Mouse (Mus musculus): ENCODE measurements around the gene Map3k12.

The Map3k12 gene

DNA sequence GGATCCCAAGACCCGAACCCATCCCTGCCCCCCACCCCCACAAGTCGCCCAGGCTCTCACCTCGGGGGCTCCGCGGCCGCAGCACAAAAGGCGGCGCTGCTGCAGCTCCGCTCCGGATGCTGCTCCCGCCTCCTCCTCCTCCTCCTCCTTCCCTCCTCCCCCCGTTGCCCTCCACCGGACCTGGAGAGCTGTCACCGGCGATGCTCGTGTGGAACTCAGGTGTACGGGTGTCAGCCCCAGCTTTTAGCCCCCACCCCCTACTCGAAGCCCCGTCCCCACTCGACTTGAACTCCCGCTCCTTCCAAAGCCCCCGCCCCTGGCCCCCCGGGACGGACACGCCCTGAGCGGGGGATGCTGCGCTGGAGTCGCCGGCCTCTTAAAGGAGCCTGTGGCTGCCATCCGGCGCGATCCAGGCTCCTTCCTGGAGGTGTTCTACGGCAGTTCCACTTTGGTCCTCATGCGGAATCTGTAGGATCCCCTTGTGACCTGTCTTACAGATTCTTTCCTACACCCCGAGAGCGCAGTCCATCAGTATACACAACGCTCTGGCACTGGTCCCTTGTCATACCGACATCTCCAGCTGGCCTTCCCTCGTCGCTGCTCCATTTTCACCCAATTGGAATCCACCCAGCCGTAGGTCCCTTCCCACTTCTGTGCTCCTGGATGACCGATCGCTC lies at the start of gene Map3k12:
Map3k12 (minus strand) TSS at position 337 of the 677 bp plus-strand sequence.
- peak; percentile 73 for DNase-seq

DNA sequence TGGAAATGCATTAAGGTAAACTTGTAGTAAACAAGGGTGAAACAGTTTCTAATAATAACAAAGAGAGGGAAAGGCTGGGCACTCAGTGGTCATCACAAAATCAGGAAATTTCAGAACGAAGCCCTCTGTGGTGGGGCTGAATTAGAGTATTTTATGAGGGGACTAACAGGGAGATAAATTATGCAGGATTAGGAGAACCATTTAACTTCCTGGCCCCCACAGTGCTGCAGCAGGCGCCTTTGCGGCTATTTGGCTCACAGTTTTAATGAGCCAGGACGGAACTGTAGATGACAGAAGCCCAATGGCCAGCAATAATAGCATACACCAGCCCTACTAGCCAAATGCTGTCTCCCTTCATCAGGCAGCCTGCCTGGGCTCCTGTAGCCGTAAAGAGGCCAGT lies 46.8 kb upstream of the Map3k12 start:
- no peak for DNase-seq

DNA sequence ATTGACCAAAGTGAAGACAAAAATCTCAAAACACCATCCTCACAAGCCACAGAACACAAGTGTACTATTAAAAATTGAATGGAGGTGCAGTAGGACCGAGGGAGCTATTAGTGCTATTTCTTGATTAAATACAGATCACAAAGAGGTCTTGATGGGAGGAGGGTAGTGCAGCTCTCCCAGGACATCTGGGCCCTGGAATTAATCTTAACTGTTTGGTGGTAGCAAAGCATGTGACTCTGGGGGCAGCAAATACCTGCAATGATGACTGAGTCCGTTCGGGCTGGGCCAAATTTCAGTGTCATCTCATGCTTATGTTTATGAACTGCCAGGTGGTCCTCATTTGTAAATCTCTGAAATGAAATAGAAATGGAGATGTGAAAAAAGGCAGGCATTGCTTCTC lies 46.2 kb upstream of the Map3k12 start:
- no peak for DNase-seq

DNA sequence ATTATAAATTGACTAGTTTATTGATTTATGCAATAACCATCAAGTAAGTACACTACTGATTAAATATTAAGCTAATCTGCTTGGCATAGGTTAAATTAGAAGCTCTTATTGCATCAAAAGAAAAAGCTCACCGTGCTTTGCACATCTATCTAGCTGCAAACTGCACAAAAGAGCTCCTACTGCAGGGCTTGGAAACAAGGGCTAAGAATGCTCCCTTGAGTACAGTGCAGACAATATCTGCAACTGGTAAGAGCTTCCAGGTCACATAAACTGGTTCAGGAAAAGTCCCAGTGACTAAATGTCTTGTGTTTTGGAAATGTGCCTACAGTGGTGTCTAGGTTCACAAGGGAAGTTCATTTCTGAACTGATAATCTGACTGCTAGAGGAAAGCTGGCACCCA lies 45.6 kb upstream of the Map3k12 start:
- DNase-seq: no peak

DNA sequence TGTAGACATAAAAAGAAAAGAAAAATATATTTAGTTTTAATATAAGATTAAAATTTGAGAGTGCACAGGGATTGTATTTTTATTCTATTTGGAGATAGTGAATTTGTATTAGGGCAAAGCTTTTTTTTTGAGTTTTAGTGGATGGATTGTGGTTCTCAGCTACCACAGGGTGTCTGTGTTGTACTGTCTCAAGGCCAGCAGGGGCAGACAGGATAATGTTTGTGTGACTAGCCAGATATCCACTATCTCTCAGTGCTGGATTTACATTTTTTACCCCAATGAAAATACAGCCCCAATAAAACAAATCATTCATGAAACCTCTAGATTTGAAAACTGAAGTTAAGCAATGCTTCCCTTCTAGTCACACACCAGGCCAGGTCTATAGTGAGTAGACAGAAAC lies 40.7 kb upstream of the Map3k12 start:
- DNase-seq: no peak

DNA sequence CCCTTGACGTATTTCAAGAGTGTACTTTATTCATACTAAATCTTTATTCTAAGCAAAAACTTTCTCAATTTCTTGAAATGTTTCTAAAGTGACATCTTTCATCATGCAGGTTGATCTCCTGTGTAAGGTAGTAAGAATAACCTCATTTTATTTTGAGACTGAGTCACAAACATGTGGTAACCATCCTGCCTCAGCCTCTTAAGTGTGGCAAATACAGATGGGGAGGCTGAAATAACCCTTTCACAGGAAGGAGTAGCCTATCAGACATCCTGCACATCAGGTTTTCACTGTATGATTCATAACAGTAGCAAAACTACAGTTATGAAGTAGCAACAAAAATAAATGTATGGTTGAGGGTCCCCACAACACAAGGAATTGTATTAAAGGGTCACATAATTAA lies 38.7 kb upstream of the Map3k12 start:
- no peak for DNase-seq

DNA sequence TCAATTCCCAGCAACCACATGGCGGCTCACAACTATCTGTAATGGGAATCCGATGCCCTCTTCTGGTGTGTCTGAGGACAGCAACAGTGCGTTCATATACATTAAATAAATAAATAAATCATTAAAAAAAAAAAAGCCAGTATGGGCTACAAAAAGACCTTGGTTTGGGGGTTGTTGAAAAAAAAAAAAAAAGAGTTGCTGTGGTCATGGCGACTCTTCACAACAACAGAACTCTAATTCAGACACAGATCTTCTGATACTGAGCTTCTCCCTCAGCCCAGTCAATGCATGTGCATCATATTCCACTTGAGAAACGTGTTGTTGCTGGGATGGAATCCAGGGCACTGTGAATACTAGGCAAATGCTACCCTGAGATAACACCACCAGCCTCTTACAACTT lies 35.7 kb upstream of the Map3k12 start:
- DNase-seq: no peak

DNA sequence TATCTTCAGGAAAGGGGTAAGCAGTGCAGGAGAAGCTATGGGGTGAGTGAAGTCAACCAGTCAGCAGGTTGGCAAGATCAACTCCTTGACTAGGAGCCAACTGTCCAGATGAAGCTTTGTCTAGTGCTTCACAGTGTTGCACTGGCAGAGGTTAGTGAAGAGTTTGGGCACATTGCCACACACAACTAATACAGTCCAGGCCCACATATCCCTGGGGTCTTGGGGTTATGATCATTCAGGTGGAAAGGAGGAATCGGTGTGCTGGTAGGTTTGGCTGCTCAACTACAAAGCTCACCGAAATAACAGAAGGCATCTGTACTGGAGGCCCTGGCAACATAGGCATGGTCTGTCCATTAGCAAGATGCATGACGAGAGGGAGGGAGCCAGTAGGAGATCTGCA lies 30.6 kb upstream of the Map3k12 start:
- DNase-seq: no peak

DNA sequence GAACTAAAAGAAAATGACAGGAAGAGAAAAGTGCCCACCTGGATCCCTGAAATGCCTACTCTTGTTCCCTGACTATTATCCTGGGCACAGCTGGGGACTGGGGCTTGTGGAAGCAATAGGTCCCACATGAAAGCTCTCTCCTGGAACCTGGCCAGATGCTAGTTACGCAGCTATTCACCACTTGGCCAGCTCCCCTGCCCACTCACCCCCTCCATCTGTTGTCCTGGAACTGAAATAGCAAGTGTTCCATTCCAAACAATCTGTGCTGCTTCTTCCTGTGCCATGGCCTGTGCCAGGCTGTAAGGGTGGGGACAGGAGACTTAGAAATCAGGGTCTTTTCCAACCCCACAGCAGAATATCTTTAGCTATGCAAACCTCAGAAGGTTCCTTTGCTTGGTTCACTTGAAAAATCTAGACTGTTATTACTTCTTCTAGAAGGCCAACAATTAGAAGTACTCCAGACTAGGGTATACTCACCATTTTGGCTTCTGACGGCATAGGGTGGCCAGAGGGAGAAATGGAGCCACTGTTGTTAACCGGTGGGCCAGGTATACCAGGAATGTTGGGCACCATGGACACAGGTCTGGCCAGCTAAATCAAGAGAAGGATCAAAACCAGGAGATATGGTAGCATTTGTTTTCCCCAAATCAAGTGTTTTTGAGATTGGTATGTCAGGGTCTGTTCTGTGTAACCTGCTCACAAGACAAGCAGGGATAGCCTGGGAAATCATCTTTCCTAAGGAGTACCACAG lies 30.0 kb upstream of the Map3k12 start:
- peak; percentile 95 for DNase-seq

DNA sequence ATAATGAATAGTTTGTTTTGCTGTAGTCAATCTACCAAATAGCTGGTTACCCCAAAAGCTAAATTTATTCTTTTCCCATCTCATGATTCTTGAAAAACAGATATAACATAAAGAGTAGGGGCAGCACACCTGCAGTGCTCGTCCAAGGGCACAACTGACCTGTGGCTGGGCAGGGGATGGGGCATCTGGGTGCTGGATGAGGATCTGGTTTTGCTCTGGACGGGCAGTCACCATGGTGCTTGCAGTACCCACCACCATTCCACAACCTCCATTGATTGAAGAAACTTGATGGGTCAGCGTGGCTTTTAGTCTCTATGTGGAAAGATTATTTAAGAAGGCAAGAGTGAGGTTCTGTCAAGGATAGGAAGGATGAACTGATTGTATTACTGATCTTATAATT lies 29.4 kb upstream of the Map3k12 start:
- no peak for DNase-seq

DNA sequence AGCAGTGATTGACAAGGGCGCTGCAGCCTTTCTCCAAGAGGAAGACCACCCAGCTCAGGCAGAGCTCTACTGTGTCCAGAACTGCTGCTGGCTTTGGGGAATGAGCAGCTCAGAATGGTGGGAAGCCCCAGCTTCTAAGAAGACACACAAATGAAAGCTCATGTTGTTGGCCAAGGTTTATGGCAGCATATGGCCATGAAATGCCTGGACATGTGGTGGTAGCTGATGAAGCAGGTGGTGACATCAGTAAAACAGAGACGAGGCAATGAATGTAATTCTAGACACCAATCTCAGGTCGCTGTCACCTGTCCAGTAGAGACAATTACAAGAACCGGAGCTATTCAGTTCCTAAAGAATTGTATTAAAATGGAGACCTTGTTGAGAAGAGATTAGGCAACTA lies 27.9 kb upstream of the Map3k12 start:
- no peak for DNase-seq

DNA sequence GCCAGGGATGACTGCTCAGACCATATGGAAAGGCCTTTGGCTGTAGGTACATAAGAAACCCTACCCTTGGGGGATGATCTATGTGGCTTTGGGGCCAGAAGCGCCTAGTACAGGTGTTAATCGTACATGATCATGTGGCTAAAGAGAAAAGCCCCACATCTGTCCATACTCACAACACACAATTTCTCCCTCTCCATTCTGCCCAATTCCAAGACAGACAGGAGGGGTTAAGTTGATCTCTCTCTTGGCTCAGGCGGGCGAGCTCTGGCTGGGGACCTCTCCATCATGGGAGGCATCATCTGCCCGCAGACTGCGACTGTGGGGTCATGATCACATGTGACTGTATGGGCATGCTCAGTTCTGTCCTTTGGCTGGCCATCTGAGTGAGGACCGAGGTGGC lies 17.1 kb upstream of the Map3k12 start:
- DNase-seq: no peak

DNA sequence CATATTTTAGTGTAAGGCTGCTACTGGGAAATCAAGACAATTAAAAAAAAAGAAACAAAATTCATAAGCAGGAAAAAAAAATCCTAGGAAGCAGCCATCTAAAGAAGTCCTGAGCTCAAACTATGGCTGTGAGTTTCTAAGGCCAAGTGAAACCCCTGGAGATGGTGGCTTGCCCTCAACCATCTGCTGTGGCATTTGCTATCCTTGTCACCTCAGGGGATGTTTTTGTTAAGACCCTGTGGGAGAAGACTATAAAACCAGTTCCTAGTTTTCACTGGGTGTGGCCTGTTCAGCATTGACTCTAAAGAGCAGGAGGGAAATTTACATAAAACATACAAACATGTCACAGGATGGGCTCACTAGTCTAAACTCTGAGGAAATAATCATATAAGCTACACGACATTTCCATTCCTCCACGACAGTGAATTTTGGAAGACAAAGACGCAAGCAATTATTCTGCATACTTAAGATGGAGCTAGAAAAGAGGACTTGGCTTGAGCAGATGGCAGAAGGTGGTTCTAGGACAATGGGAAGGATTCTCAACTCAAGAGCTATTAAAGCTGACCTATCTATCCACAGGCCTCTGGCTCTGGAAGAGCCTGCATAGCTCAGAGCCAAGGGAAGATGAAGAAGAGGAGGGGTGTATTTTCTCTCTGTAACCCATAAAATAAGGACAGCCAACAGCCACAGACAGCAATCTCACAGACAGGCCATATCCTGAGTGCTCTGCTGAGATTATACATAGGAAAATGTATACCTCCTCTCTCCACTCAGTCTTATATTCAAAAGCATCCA lies 15.4 kb upstream of the Map3k12 start:
- DNase-seq: no peak

DNA sequence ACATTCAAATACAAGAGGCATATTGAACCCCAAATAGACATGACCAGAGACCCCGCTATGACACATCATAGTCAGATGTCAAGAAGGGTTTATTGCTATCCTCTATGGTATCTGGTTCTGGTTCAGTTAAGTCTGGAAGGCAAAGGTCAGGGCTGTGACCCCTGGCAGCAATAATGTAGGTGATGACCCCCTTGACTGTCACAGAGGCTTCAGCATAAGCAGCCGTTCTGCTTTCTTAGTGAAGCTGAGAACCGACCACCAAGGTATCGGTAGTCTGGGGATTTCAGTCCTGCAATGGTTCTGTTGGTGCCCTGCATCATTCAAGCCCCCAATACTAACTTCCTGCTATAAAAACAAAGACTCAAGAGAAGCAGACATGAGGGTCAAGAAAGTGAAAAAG lies 14.7 kb upstream of the Map3k12 start:
- no peak for DNase-seq

DNA sequence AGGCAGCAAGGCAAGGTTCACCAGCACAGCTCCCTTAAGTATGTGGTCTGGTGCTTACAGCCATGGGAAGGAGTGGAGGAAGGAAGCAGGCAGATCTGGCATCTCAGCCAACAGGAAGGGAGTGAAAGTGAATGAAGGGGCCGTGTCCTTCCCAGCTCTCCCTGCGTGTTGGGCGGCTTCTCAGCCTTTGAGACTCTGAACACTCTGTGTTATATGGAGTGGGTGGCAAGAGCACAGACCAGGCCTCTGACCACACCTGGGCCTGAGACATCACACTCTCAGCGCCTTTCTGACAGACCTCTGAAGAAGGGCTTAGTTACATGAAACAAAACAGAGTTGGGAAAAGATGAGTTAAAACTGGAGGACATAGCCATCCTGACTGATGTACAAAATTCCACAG lies 13.7 kb upstream of the Map3k12 start:
- no peak for DNase-seq

DNA sequence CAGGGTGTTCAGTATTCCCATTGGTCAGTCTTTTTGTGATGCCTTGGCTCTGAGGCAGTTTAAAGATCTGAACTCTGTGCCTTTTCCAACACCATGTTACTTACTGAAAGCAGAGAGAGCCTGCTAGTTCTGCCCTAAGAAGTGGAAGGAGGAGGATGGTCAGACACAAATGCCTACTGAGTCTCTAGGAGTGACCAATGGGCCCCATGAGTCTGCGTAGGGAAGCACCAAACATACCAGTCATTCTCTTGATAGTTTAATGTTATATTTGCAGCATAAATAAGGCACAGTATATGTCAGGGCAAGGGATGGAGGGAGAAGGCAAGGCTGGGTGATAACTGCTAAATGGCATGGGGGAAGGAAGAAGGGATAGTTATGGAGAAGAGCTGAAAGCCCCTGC lies 11.5 kb upstream of the Map3k12 start:
- DNase-seq: no peak

DNA sequence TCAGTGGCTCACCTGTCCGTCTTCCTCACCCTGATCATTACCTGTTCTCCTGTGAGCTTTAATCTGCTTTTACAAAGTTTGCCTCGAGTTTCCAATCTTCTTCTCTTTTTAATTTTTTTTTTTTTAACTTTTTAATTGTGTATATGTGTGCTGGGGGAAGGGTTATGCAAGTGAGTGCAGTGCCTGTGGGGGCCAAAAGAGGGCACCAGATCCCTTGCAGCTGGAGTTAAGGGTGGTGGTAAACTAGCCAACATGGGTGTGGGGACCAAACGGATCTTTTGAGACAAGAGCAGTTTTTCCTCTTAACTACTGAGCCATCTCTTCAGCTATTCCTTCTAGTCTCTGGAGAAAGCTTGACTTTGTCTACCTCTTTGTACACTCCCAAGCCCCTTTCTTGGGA lies 11.1 kb upstream of the Map3k12 start:
- no peak for DNase-seq

DNA sequence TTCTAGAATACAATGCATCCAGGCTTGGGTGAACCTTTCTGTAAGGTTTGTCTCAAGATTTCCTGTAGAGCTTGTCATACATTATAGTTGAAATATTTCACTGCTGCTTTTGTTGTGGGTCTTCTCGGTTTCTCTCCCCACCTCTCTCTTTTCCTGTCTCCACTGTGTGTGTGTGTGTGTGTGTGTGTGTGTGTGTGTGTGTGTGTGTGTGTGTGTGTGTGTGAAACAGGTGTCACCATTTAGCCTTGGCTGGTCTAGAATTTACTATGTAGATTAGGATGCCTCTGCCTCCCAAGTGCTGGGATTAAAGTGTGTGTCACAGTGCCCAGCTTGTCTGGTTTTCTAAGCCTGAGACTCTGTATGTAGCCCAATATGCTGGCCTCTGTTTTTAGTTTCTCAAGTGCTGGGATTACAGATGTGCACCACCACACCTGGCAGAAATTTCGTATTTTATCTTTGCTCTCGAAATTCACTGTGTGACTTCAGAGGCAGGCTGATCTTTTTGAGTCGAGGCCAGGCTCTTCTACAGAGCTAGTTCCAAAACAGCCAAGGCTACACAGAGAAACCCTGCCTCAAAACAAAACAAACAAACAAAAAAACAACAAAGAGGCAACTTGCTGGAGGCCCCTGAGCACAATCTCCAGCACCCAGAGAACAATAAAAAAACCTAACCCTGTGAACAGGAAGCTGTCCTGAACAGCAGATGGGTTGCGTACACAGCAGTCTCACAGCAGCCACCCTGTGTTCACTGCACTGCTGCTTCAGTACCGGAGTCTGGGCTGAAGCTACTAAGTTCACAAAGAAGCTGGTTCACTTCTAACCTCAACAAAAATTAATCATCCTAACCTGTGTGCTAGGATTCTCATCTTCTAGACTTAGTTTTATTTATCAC lies 9.5 kb upstream of the Map3k12 start:
- DNase-seq: no peak

DNA sequence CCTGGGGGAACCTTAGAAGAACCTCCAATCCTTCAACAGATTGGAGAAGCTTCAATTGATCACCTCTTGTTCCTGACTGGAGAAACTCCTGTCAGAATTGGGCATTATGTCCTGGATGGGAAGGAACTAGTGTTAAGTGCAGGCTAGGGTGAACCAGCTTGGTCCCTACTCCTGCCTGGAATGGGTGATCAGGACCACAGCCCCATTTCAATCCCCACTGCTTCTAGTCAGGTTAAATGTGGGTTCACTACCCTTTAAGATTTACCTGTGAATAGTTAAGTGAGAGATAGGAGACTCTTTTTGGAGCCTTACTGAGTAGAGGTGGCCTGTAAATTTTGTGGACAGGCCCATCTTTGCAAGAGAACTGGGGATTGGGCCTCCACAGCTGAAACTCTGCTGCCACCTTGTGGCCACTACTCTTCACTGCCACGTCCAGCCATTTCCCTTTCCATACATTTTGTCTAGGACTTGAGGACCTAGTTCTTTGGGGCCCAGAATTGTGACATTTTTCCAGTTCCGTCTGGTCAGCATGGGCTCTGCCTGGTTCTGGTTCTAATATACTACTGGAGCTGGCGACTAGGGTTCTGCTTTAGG lies 8.1 kb upstream of the Map3k12 start, which contains the start of gene Npff:
Npff (minus strand) TSS at position 51 of the 594 bp plus-strand sequence.
- DNase-seq: peak; percentile 65

DNA sequence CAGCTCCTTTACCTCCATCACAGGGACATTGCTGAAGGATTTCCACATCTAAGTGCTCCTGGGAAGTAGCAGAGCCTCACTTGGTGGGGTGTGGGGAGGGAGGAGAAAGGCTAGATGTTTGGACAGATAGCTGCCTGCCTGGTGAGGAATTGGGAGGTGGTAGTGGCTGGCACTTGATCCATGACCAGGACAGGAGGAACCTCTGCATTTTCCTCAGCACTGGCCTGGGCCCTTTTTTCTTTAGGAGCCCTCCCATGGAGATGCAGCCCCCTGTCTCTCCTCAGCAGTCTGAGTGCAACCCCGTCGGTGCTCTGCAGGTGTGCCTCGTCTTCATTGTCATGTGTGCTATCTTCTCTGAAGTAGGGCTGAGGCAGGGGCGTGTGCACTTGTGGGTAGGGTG lies 4.6 kb upstream of the Map3k12 start:
- DNase-seq: no peak

DNA sequence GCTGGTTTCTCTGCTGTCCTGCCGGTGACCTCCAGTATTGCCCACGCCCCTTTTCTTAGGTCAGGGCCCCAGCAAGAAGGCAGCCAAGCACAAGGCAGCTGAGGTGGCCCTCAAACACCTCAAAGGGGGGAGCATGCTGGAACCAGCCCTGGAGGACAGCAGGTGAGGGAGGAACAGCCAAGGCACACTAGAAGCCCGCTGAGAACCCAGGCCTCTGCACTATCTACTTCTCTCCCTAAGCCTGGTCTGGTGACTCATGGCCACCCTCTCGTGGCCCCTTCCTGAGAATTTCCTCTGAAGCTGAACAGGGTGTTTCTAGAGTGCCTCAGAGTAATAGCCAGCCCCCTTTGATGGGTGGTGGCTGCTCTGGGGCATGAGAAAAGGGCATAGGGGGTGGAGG lies 3.6 kb upstream of the Map3k12 start:
- no peak for DNase-seq

All from layer of hippocampus, adult 9-11 months (tissue).